Mouse (Mus musculus): ENCODE measurements around the gene Brca1. TPM values are rescaled to one million over a fixed set of nuclear protein-coding genes. Genes with fewer than 3 reads are reported as not detected.
A peak's percentile ranks its signal among the peaks of the same experiment; 100 is the strongest.

Gene Brca1
- total and polyA plus RNA-seq, 3 experiments, result 0.18 to 0.63 (median 0.20) TPM

DNA sequence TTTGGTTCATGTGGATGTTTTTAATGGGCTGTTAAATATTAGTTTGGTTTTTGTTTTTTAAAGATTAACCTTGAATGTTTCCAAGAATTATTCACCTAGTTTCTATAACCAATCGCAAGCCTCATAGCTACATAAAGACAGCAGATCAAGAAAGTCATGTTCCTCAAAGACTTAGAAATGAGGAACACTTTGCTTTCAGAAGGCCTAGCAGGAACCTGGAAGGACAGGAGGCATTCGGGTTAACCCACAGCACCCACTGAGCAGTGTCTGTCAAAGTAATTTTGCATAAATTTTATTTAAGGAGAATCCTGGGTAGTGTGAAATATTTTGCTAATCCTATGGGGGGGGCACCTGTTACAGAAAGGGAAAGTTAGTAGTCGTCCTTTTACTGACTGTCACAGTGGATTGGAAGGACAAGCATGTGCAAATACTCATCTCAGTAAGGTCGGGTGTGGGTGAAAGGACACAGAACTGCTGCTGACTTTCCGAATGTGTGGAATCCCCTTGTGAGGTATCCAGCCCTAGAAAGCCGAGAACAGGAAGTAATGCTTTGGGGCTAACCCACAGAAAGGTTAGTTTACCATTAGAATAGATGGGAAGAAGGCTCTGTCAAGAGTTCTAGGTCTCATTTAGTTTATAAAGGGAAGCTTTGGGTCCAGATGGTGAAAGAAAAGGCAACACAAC is 29.5 kb upstream of the Brca1 start:
- DNase-seq, result no peak
- Histone ChIP-seq H3K27ac (no peak overlapping the region), H3K27me3 (ENCODE audit: control insufficient read depth, insufficient read depth, low read length) (no peaks in the 10 kb centered on the region), H3K4me1 (ENCODE audit: control insufficient read depth, insufficient read depth, low read length) (peaks cover 4% of the 10 kb centered on the region), H3K36me3 (ENCODE audit: control insufficient read depth, insufficient read depth, low read length) (no peaks in the 10 kb centered on the region; the same call in 1 of the 2 replicates), H3K4me3 (no peak overlapping the region), H3K79me2 (replicated peaks; ENCODE audit: control insufficient read depth, insufficient read depth, low read length) (no peaks in the 10 kb centered on the region), H3K9ac (ENCODE audit: low read depth, low read length) (no peak overlapping the region)
- TF ChIP-seq POLR2A (IDR thresholded peaks at IDR 0.05; ENCODE audit: insufficient read depth, low read depth, low read length), result no peak
- TF ChIP-seq CTCF (IDR thresholded peaks at IDR 0.05), result no peak
- TF ChIP-seq EP300 (IDR thresholded peaks at IDR 0.05; ENCODE audit: insufficient read depth, low read depth, low read length), result no peak
- WGBS, result 64% methylated on average over 6 of the region's 6 CpGs
- intact Hi-C loops (cut with DNase I), result no loop called here

DNA sequence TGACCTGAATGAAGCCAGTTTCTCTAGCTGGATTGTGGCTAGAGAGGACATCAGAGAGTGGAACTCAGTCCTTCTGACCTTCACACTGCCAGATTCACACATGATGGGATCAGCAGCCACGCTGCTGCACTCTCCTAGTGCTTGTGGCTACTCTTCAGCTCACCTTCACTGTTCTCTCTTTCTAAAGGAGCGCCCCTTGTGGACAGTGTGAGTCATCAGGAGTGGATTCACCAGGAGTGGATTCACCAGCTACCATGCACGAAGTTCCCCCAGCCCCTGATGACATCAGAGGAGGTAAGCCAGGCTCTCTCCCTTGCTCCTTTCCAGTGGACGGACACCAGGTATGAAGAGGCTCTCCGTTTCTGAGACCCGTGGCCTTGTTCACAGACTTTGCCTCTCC is 24.4 kb upstream of the Brca1 start:
- intact Hi-C loops (cut with DNase I), result no loop called here
- Histone ChIP-seq H3K4me3 (no peak overlapping the region), H3K36me3 (ENCODE audit: control insufficient read depth, insufficient read depth, low read length) (no peaks in the 10 kb centered on the region; the same call in 1 of the 2 replicates), H3K79me2 (replicated peaks; ENCODE audit: control insufficient read depth, insufficient read depth, low read length) (no peaks in the 10 kb centered on the region), H3K27ac (no peak overlapping the region), H3K9ac (ENCODE audit: low read depth, low read length) (no peak overlapping the region), H3K4me1 (ENCODE audit: control insufficient read depth, insufficient read depth, low read length) (no peaks in the 10 kb centered on the region; the same call in 1 of the 2 replicates), H3K27me3 (ENCODE audit: control insufficient read depth, insufficient read depth, low read length) (no peaks in the 10 kb centered on the region)
- 74% methylated on average over 6 of the region's 6 CpGs for WGBS
- peak; percentile 39 for TF ChIP-seq CTCF (IDR thresholded peaks at IDR 0.05)
- no peak for TF ChIP-seq EP300 (IDR thresholded peaks at IDR 0.05; ENCODE audit: insufficient read depth, low read depth, low read length)
- no peak for TF ChIP-seq POLR2A (IDR thresholded peaks at IDR 0.05; ENCODE audit: insufficient read depth, low read depth, low read length)
- DNase-seq, result no peak

DNA sequence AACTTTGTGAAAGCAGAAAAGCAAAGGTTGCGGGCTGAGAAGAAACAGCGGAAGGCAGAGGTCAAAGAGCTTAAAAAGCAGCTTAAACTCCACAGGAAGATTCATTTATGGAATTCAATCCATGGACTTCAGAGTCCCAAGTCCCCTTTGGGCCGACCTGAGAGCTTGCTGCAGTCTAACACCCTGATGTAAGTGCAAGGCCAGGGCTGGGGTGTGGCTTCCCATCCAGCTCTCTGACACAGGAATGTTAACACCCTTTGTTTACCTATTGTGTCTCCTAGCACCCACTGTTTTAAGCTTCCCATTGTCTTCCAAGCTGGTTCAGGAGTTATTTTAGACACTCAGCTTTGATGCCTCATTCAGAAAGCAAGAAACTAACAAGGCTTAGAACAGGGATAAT is 16.7 kb upstream of the Brca1 start:
- 64% methylated on average over 3 of the region's 3 CpGs for WGBS
- Histone ChIP-seq H3K4me1 (ENCODE audit: control insufficient read depth, insufficient read depth, low read length) (no peaks in the 10 kb centered on the region), H3K9ac (ENCODE audit: low read depth, low read length) (no peak overlapping the region), H3K27me3 (ENCODE audit: control insufficient read depth, insufficient read depth, low read length) (no peaks in the 10 kb centered on the region), H3K36me3 (ENCODE audit: control insufficient read depth, insufficient read depth, low read length) (peaks cover 23% of the 10 kb centered on the region), H3K27ac (no peak overlapping the region), H3K79me2 (replicated peaks; ENCODE audit: control insufficient read depth, insufficient read depth, low read length) (no peaks in the 10 kb centered on the region), H3K4me3 (no peak overlapping the region)
- no peak for DNase-seq
- TF ChIP-seq POLR2A (IDR thresholded peaks at IDR 0.05; ENCODE audit: insufficient read depth, low read depth, low read length) (no peak), CTCF (IDR thresholded peaks at IDR 0.05) (no peak), EP300 (IDR thresholded peaks at IDR 0.05; ENCODE audit: insufficient read depth, low read depth, low read length) (no peak)
- intact Hi-C loops (cut with DNase I), result no loop called here

DNA sequence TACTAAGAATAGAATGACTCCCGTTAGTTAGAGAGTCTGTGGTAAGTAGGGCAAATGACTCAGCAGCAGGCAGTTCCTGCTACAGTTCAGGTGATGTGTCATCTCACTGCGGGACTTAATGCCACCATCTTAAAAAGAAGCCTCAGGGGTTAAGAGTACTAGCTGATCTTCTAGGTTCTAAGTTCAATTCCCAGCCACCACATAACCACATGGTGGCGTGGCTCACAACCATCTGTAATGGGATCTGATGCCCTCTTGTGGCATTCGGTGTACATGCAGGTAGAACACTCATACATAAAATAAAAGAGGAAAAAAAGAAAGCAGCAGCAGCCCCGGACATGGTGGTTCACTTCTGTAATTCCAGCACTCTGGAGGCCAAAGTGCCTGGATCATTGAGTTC is 10.6 kb upstream of the Brca1 start:
- Histone ChIP-seq H3K4me3 (no peak overlapping the region), H3K4me1 (ENCODE audit: control insufficient read depth, insufficient read depth, low read length) (no peaks in the 10 kb centered on the region; the same call in 1 of the 2 replicates), H3K79me2 (replicated peaks; ENCODE audit: control insufficient read depth, insufficient read depth, low read length) (peaks cover 4% of the 10 kb centered on the region; the same call in 1 of the 2 replicates), H3K9ac (ENCODE audit: low read depth, low read length) (no peak overlapping the region), H3K27ac (no peak overlapping the region), H3K36me3 (ENCODE audit: control insufficient read depth, insufficient read depth, low read length) (peaks cover 18% of the 10 kb centered on the region), H3K27me3 (ENCODE audit: control insufficient read depth, insufficient read depth, low read length) (no peaks in the 10 kb centered on the region)
- DNase-seq, result peak; percentile 35
- intact Hi-C loops (cut with DNase I), result no loop called here
- 27% methylated on average over 5 of the region's 5 CpGs for WGBS
- TF ChIP-seq CTCF (IDR thresholded peaks at IDR 0.05) (peak; percentile 89), POLR2A (IDR thresholded peaks at IDR 0.05; ENCODE audit: insufficient read depth, low read depth, low read length) (no peak), EP300 (IDR thresholded peaks at IDR 0.05; ENCODE audit: insufficient read depth, low read depth, low read length) (no peak)

DNA sequence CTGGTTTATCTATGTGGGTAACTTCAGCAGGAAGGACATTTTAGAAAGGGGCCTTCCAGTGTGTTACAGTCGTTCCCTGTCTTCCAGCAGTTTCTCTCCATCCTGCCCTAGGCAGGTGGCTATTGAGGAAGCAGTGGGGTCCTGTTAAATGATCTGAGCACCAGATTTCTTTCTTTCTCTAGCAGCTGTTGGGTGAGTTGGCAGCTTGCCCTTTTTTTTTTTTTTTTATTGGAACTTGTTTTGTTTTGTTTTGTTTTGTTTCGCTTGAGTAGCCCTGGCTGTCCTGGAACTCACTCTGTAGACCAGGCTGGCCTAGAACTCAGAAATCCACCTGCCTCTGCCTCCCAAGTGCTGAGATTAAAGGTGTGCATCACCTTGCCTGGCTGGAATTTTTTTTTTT is 5.2 kb upstream of the Brca1 start:
- intact Hi-C loops (cut with DNase I), result loop anchor here (10.0 kb wide), 1 partner anchor 232 kb away; the partner anchor contains the start of gene Aoc2
- Histone ChIP-seq H3K4me3 (no peak overlapping the region), H3K4me1 (ENCODE audit: control insufficient read depth, insufficient read depth, low read length) (peaks cover 2% of the 10 kb centered on the region), H3K27ac (no peak overlapping the region), H3K36me3 (ENCODE audit: control insufficient read depth, insufficient read depth, low read length) (peaks cover 29% of the 10 kb centered on the region), H3K27me3 (ENCODE audit: control insufficient read depth, insufficient read depth, low read length) (no peaks in the 10 kb centered on the region), H3K9ac (ENCODE audit: low read depth, low read length) (no peak overlapping the region), H3K79me2 (replicated peaks; ENCODE audit: control insufficient read depth, insufficient read depth, low read length) (peaks cover 6% of the 10 kb centered on the region; the same call in 1 of the 2 replicates)
- TF ChIP-seq POLR2A (IDR thresholded peaks at IDR 0.05; ENCODE audit: insufficient read depth, low read depth, low read length) (no peak), CTCF (IDR thresholded peaks at IDR 0.05) (no peak), EP300 (IDR thresholded peaks at IDR 0.05; ENCODE audit: insufficient read depth, low read depth, low read length) (no peak)
- DNase-seq, result no peak
- 44% methylated on average over 2 of the region's 2 CpGs for WGBS

DNA sequence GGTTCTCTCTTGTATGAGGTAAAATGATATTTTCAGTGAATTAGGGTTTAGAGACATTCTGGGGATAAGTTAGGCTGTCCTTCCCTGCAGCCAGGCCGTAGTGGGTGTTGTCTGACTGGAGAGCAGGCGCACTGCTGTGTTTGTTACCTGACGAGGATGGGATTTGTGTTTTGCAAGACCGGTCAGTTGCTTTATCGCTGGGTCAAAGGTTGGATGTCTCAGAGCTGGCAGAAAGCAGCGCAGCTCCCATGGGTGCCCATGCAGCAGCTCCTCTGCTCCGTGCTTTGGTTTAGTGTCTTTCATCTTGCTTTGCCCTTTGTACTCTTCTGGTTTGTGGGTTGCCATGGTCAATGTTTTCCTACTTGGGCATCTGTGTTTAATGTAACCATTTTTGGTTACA is 4.8 kb upstream of the Brca1 start:
- 89% methylated on average over 7 of the region's 7 CpGs for WGBS
- intact Hi-C loops (cut with DNase I), result loop anchor here (10.0 kb wide), 1 partner anchor 232 kb away; the partner anchor contains the start of gene Aoc2
- Histone ChIP-seq H3K36me3 (ENCODE audit: control insufficient read depth, insufficient read depth, low read length) (peaks cover 29% of the 10 kb centered on the region), H3K27ac (no peak overlapping the region), H3K9ac (ENCODE audit: low read depth, low read length) (no peak overlapping the region), H3K27me3 (ENCODE audit: control insufficient read depth, insufficient read depth, low read length) (no peaks in the 10 kb centered on the region), H3K79me2 (replicated peaks; ENCODE audit: control insufficient read depth, insufficient read depth, low read length) (peaks cover 6% of the 10 kb centered on the region; the same call in 1 of the 2 replicates), H3K4me1 (ENCODE audit: control insufficient read depth, insufficient read depth, low read length) (peaks cover 2% of the 10 kb centered on the region), H3K4me3 (no peak overlapping the region)
- DNase-seq, result no peak
- TF ChIP-seq POLR2A (IDR thresholded peaks at IDR 0.05; ENCODE audit: insufficient read depth, low read depth, low read length) (no peak), CTCF (IDR thresholded peaks at IDR 0.05) (no peak), EP300 (IDR thresholded peaks at IDR 0.05; ENCODE audit: insufficient read depth, low read depth, low read length) (no peak)

Data from heart, adult 2 months (tissue).